Mouse (Mus musculus) midbrain, embryonic 10.5 days (tissue): ENCODE measurements around the gene Otud7a. TPM values are rescaled to one million over a fixed set of nuclear protein-coding genes. Genes with fewer than 3 reads are reported as not detected.
A peak's percentile ranks its signal among the peaks of the same experiment; 100 is the strongest.

Experiments used
- DNase-seq: peaks from one replicate; pipeline ENCODE4 v3.0.0-alpha.2; 2017; ENCODE audit warnings: low spot score
- H3K27ac ChIP-seq: fragments of 300-500 bp; sonication (generic); replicated peaks from 2 replicates; pipeline ENCODE4 v1.5.1; 2016; ENCODE audit warnings: mild to moderate bottlenecking
- H3K27me3 ChIP-seq: fragments of 300-500 bp; sonication (generic); 2 replicates; pipeline ENCODE4 v1.6.1; 2016; ENCODE audit warnings: low read depth, mild to moderate bottlenecking; ENCODE audit not compliant: poor library complexity, severe bottlenecking
- H3K36me3 ChIP-seq: fragments of 300-500 bp; sonication (generic); 2 replicates; pipeline ENCODE4 v1.6.1; 2016; ENCODE audit warnings: mild to moderate bottlenecking, moderate library complexity
- H3K4me1 ChIP-seq: fragments of 300-500 bp; sonication (generic); 2 replicates; pipeline ENCODE4 v1.6.1; 2016
- H3K4me3 ChIP-seq: fragments of 300-500 bp; sonication (generic); 2 replicates; pipeline ENCODE4 v1.5.1; 2016; ENCODE audit warnings: mild to moderate bottlenecking, moderate library complexity
- H3K9me3 ChIP-seq: fragments of 300-500 bp; sonication (generic); replicated peaks from 2 replicates; pipeline ENCODE4 v1.6.1; 2016; ENCODE audit warnings: mild to moderate bottlenecking
- WGBS: fragments of 180-500 bp; shearing (Covaris S2); methylation state at CpG from one replicate; pipeline ENCODE4 v1.1.7; 2016; 5-methylcytosine and 5-hydroxymethylcytosine counted together
- polyA plus RNA-seq: library from polyadenylated mRNA; unstranded; fragments of >200 nt; fragmentation: Nextera tagmentation; extraction: Ambion mirVana; gene quantifications from 2 replicates; pipeline ENCODE4 v1.2.1, GENCODE M21; 2016

Gene Otud7a
- polyA plus RNA-seq, 1 experiment from 2014 or later = 1.1 TPM

- DNase-seq = peak; percentile 7
- peaks cover 66% of the 10 kb centered on the region for H3K27me3 ChIP-seq
- H3K27ac ChIP-seq = no peak overlapping the region
- H3K9me3 ChIP-seq = no peaks in the 10 kb centered on the region
- no peaks in the 10 kb centered on the region for H3K36me3 ChIP-seq
- no peak overlapping the region for H3K4me3 ChIP-seq
- 79% methylated on average over 3 of the region's 3 CpGs for WGBS
- H3K4me1 ChIP-seq = peaks cover 42% of the 10 kb centered on the region
Measured at GRCm38 (mm10) chr7:63762529-63762928, 318.0 kb downstream of the Otud7a start.

GRCm38 (mm10) chr7:63768398-63769029, 324.0 kb downstream of the Otud7a start:
- WGBS = 55% methylated on average over 5 of the region's 5 CpGs
- Histone ChIP-seq H3K36me3 (no peaks in the 10 kb centered on the region), H3K4me1 (peaks cover 35% of the 10 kb centered on the region), H3K27ac (no peak overlapping the region; the same call in 1 of the 2 replicates), H3K4me3 (no peak overlapping the region), H3K9me3 (no peaks in the 10 kb centered on the region), H3K27me3 (peaks cover 10% of the 10 kb centered on the region)
- no peak for DNase-seq

GRCm38 (mm10) chr7:63773268-63773667, 328.7 kb downstream of the Otud7a start:
- no peak overlapping the region for H3K27ac ChIP-seq
- H3K9me3 ChIP-seq = no peaks in the 10 kb centered on the region
- 90% methylated on average over 1 of the region's 1 CpGs for WGBS
- no peaks in the 10 kb centered on the region for H3K36me3 ChIP-seq
- H3K4me3 ChIP-seq = no peak overlapping the region
- H3K4me1 ChIP-seq = peaks cover 7% of the 10 kb centered on the region
- peak; percentile 4 for DNase-seq
- H3K27me3 ChIP-seq = no peaks in the 10 kb centered on the region

- no peak overlapping the region for H3K27ac ChIP-seq
- no peak overlapping the region for H3K4me3 ChIP-seq
- no peaks in the 10 kb centered on the region for H3K27me3 ChIP-seq
- no peaks in the 10 kb centered on the region for H3K9me3 ChIP-seq
- H3K4me1 ChIP-seq = no peaks in the 10 kb centered on the region
- no peaks in the 10 kb centered on the region for H3K36me3 ChIP-seq
- no peak for DNase-seq
- WGBS = 44% methylated on average over 1 of the region's 1 CpGs
Measured at GRCm38 (mm10) chr7:63774291-63774690, 329.7 kb downstream of the Otud7a start.

GRCm38 (mm10) chr7:63777328-63777727, 332.8 kb downstream of the Otud7a start:
- DNase-seq = no peak
- no peak overlapping the region for H3K4me3 ChIP-seq
- H3K27me3 ChIP-seq = no peaks in the 10 kb centered on the region
- H3K36me3 ChIP-seq = no peaks in the 10 kb centered on the region
- 86% methylated on average over 4 of the region's 4 CpGs for WGBS
- H3K27ac ChIP-seq = no peak overlapping the region
- no peaks in the 10 kb centered on the region for H3K9me3 ChIP-seq
- no peaks in the 10 kb centered on the region for H3K4me1 ChIP-seq

- 96% methylated on average over 3 of the region's 3 CpGs for WGBS
- Histone ChIP-seq H3K4me3 (no peak overlapping the region), H3K36me3 (no peaks in the 10 kb centered on the region), H3K9me3 (no peaks in the 10 kb centered on the region), H3K4me1 (no peaks in the 10 kb centered on the region), H3K27me3 (no peaks in the 10 kb centered on the region), H3K27ac (no peak overlapping the region)
- DNase-seq = no peak
Measured at GRCm38 (mm10) chr7:63780821-63781220, 336.3 kb downstream of the Otud7a start.

GRCm38 (mm10) chr7:63789743-63790142, 345.2 kb downstream of the Otud7a start:
- 75% methylated on average over 5 of the region's 5 CpGs for WGBS
- Histone ChIP-seq H3K27me3 (no peaks in the 10 kb centered on the region), H3K4me1 (peaks cover 4% of the 10 kb centered on the region; the same call in 1 of the 2 replicates), H3K9me3 (0 out of 2 replicates have a peak, but pooled peaks cover 4% of the 10 kb centered on the region), H3K4me3 (no peak overlapping the region), H3K36me3 (no peaks in the 10 kb centered on the region), H3K27ac (no peak overlapping the region)
- no peak for DNase-seq

- Histone ChIP-seq H3K4me3 (no peak overlapping the region), H3K9me3 (0 out of 2 replicates have a peak, but pooled peaks cover under 1% of the 10 kb centered on the region), H3K27ac (peak overlapping the region; percentile 55), H3K27me3 (no peaks in the 10 kb centered on the region), H3K4me1 (peaks cover 14% of the 10 kb centered on the region), H3K36me3 (no peaks in the 10 kb centered on the region)
- WGBS = 5% methylated on average over 8 of the region's 8 CpGs
- DNase-seq = peak; percentile 68
Measured at GRCm38 (mm10) chr7:63796001-63796632, 351.6 kb downstream of the Otud7a start.

- WGBS = 75% methylated on average over 3 of the region's 3 CpGs
Measured at GRCm38 (mm10) chr7:63798446-63798845, 353.9 kb downstream of the Otud7a start.

GRCm38 (mm10) chr7:63799304-63799703, 354.8 kb downstream of the Otud7a start:
- no peaks in the 10 kb centered on the region for H3K9me3 ChIP-seq
- no peak overlapping the region for H3K4me3 ChIP-seq
- no peak overlapping the region for H3K27ac ChIP-seq
- DNase-seq = no peak
- H3K36me3 ChIP-seq = no peaks in the 10 kb centered on the region
- WGBS = 92% methylated on average over 7 of the region's 7 CpGs
- no peaks in the 10 kb centered on the region for H3K27me3 ChIP-seq
- H3K4me1 ChIP-seq = peaks cover 14% of the 10 kb centered on the region

More at GRCm38 (mm10) chr7:63798446-63798845, 353.9 kb downstream of the Otud7a start:
- H3K27ac ChIP-seq = no peak overlapping the region
- DNase-seq = no peak
- H3K9me3 ChIP-seq = no peaks in the 10 kb centered on the region
- H3K4me1 ChIP-seq = peaks cover 14% of the 10 kb centered on the region
- H3K4me3 ChIP-seq = no peak overlapping the region
- H3K27me3 ChIP-seq = no peaks in the 10 kb centered on the region
- H3K36me3 ChIP-seq = no peaks in the 10 kb centered on the region

GRCm38 (mm10) chr7:63802751-63803150, 358.2 kb downstream of the Otud7a start:
- DNase-seq = peak; percentile 10
- 92% methylated on average over 21 of the region's 21 CpGs for WGBS

More at GRCm38 (mm10) chr7:63802751-63803150, 358.2 kb downstream of the Otud7a start:
- Histone ChIP-seq H3K27ac (no peak overlapping the region), H3K4me1 (no peaks in the 10 kb centered on the region), H3K9me3 (no peaks in the 10 kb centered on the region), H3K36me3 (no peaks in the 10 kb centered on the region), H3K27me3 (no peaks in the 10 kb centered on the region), H3K4me3 (no peak overlapping the region)
